Mouse (Mus musculus) ES-Bruce4 (cell line): ENCODE measurements around the gene Olfr1254. TPM values are rescaled to one million over a fixed set of nuclear protein-coding genes. Genes with fewer than 3 reads are reported as not detected.

ENCODE experiments used
- H3K27ac ChIP-seq: 2 replicates; pipeline ENCODE4 v1.5.1; 2012; ENCODE audit warnings: low read length, inconsistent platforms; ENCODE audit not compliant: insufficient read depth
- H3K27me3 ChIP-seq: 2 replicates; pipeline ENCODE4 v1.6.1; 2012; ENCODE audit warnings: mild to moderate bottlenecking, low read length, inconsistent platforms; ENCODE audit not compliant: control insufficient read depth, poor library complexity, insufficient read depth, severe bottlenecking
- H3K36me3 ChIP-seq: 2 replicates; pipeline ENCODE4 v1.6.1; 2012; ENCODE audit warnings: inconsistent platforms, mild to moderate bottlenecking, low read length, moderate library complexity; ENCODE audit not compliant: control insufficient read depth, poor library complexity, insufficient read depth, severe bottlenecking
- H3K4me1 ChIP-seq: one replicate; pipeline ENCODE4 v1.8.1; 2011; ENCODE audit warnings: low read length; ENCODE audit not compliant: control insufficient read depth, insufficient read depth
- H3K4me3 ChIP-seq: 2 replicates; pipeline ENCODE4 v1.5.1; 2011; ENCODE audit warnings: low read depth, mild to moderate bottlenecking, low read length
- H3K9ac ChIP-seq: 2 replicates; pipeline ENCODE4 v1.6.1; 2012; ENCODE audit warnings: low read depth, mild to moderate bottlenecking, inconsistent platforms; ENCODE audit not compliant: poor library complexity, severe bottlenecking
- H3K9me3 ChIP-seq: replicated peaks from 2 replicates; pipeline ENCODE4 v1.6.1; 2012; ENCODE audit warnings: mild to moderate bottlenecking, low read length, inconsistent platforms; ENCODE audit not compliant: control insufficient read depth, poor library complexity, insufficient read depth, severe bottlenecking
- CTCF ChIP-seq: IDR thresholded peaks from one replicate; pipeline ENCODE4 v1.8.1; 2011; ENCODE audit warnings: low read depth, low read length
- EP300 ChIP-seq: IDR thresholded peaks from 2 replicates; pipeline ENCODE4 v1.6.1; 2011; ENCODE audit warnings: low read depth, low read length; ENCODE audit not compliant: insufficient read depth
- POLR2A ChIP-seq: IDR thresholded peaks from one replicate; pipeline ENCODE4 v1.8.1; 2011; ENCODE audit warnings: low read length; ENCODE audit not compliant: insufficient read depth
- polyA plus RNA-seq: library from polyadenylated mRNA; stranded (reverse); fragments of >200 nt; gene quantifications from 2 replicates; pipeline ENCODE4 v1.2.4, GENCODE M21; 2011; ENCODE audit warnings: low read depth; ENCODE audit not compliant: missing spikeins, insufficient read depth, insufficient read length

Gene Olfr1254
- polyA plus RNA-seq, 1 experiment = not detected

GRCm38 (mm10) chr2:89756990-89757389 lies 36.4 kb downstream of the Olfr1254 start, which contains the start of gene Olfr1253:
Gene Olfr1253 (minus strand): TSS chr2:89757090.
- H3K27me3 ChIP-seq = no peaks in the 10 kb centered on the region
- no peaks in the 10 kb centered on the region for H3K36me3 ChIP-seq
- TF ChIP-seq EP300 = no peak
- no peak for TF ChIP-seq POLR2A
- TF ChIP-seq CTCF = no peak
- no peak within 1 kb of the TSS for H3K27ac ChIP-seq
- H3K9ac ChIP-seq = no peak within 1 kb of the TSS
- no peaks in the 10 kb centered on the region for H3K9me3 ChIP-seq
- H3K4me1 ChIP-seq = no peaks in the 10 kb centered on the region
- no peak within 1 kb of the TSS for H3K4me3 ChIP-seq

Other genes with a start within 250 kb of the Olfr1254 start
- not detected in 2 replicates for gene Olfr1245, start 215.2 kb downstream of the Olfr1254 start, polyA plus RNA-seq
- not detected in 2 replicates for gene Olfr1246, start 200.5 kb downstream of the Olfr1254 start, polyA plus RNA-seq
- not detected in 2 replicates for gene Olfr1247, start 179.5 kb downstream of the Olfr1254 start, polyA plus RNA-seq
- gene Olfr1248, start 175.4 kb downstream of the Olfr1254 start, polyA plus RNA-seq = not detected in 2 replicates
- not detected in 2 replicates for gene Olfr1249, start 158.6 kb downstream of the Olfr1254 start, polyA plus RNA-seq
- gene Olfr1250, start 132.2 kb downstream of the Olfr1254 start, polyA plus RNA-seq = not detected in 2 replicates
- not detected in 2 replicates for gene Olfr1251, start 121.7 kb downstream of the Olfr1254 start, polyA plus RNA-seq
- not detected in 2 replicates for gene Olfr1252, start 68.6 kb downstream of the Olfr1254 start, polyA plus RNA-seq
- gene Olfr1253, start 36.5 kb downstream of the Olfr1254 start, polyA plus RNA-seq = not detected in 2 replicates
- gene Olfr1255, start 18.4 kb upstream of the Olfr1254 start, polyA plus RNA-seq = not detected in 2 replicates
- not detected in 2 replicates for gene Olfr1256, start 47.9 kb upstream of the Olfr1254 start, polyA plus RNA-seq
- not detected in 2 replicates for gene Olfr48, start 54.6 kb upstream of the Olfr1254 start, polyA plus RNA-seq
- not detected in 2 replicates for gene Olfr1257, start 84.8 kb upstream of the Olfr1254 start, polyA plus RNA-seq
- not detected in 2 replicates for gene Olfr1258, start 133.7 kb upstream of the Olfr1254 start, polyA plus RNA-seq
- not detected in 2 replicates for gene Olfr1259, start 155.0 kb upstream of the Olfr1254 start, polyA plus RNA-seq
- not detected in 2 replicates for gene Olfr1260, start 180.7 kb upstream of the Olfr1254 start, polyA plus RNA-seq
- gene Olfr1261, start 197.6 kb upstream of the Olfr1254 start, polyA plus RNA-seq = not detected in 2 replicates
- gene Olfr1262, start 206.5 kb upstream of the Olfr1254 start, polyA plus RNA-seq = not detected in 2 replicates
- not detected in 2 replicates for gene Olfr1263, start 218.5 kb upstream of the Olfr1254 start, polyA plus RNA-seq
- gene Olfr1264, start 232.0 kb upstream of the Olfr1254 start, polyA plus RNA-seq = not detected in 2 replicates
- gene Olfr1265, start 241.7 kb upstream of the Olfr1254 start, polyA plus RNA-seq = not detected in 2 replicates